Mouse (Mus musculus) ES-Bruce4 (cell line): ENCODE data around the gene Shb.

Source experiments
- CTCF ChIP-seq: IDR thresholded peaks from one replicate; pipeline ENCODE4 v1.8.1; 2011; ENCODE audit warnings: low read depth, low read length
- POLR2A ChIP-seq: IDR thresholded peaks from one replicate; pipeline ENCODE4 v1.8.1; 2011; ENCODE audit warnings: low read length; ENCODE audit not compliant: insufficient read depth

DNA sequence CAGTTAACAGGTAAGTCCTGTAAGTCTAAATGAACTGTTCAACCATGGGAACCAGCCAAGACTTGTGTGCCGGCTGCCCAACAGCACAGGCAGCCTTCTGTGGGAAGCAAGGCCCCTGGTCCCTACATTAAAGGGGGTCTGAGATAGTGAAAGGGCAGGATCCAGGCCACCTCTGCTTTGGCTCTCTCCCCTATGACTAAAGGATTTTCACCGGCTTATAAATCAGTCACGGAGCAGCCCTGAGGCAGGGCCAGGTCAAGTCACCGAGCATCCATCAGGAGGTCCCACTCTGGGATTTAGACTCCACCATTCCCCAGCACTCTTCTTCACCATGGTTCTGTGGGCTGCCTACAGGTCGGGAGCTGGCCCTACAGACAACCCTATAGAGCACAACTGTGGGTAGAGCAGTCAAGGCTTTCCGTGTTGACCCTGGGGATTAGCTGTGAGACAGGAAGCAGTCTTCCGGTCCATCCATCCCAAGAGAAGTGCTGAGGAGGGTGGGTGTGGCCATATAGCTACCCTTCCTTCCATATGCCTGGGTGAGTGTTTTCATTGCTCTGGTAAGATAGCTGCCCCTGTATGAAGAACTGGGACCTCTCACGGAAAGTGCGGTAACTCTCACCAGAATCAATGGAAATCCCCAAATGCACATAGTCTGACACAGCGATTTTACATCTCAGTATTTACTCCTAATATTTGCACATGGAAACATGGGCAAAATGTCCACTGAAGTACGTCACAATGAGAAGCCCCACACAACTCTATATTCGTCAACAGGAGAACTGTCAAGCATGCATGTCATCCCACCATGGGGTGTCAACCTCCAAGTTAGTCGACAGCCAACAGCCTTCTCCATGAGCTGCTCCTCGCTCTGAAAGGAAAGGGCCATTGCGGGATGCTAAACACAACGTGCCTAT, 40.3 kb downstream of the Shb start:
- TF ChIP-seq CTCF (no peak), POLR2A (no peak)
